Mouse (Mus musculus) left cerebral cortex, adult 2 months (tissue): ENCODE data around the gene Dld. TPM values are rescaled to one million over a fixed set of nuclear protein-coding genes. Genes with fewer than 3 reads are reported as not detected.

Experiments
- DNase-seq, 2 experiments: peaks; one replicate each; pipeline ENCODE4 v3.0.0; 2021 to 2022; ENCODE audit warnings: low spot score in 2 of 2, mixed read lengths in 1 of 2; ENCODE audit errors: extremely low spot score in 1 of 2
- H3K27ac ChIP-seq: fragments of 200-600 bp; 2 replicates; pipeline ENCODE4 v1.8.1; 2022
- H3K4me3 ChIP-seq: fragments of 200-600 bp; 2 replicates; pipeline ENCODE4 v1.8.1; 2022
- CTCF ChIP-seq: fragments of 200-600 bp; IDR thresholded peaks from 2 replicates; pipeline ENCODE4 v1.8.1; 2022; ENCODE audit warnings: antibody characterized with exemption, mild to moderate bottlenecking, moderate library complexity
- intact Hi-C: fragments of 180-260 bp; cut with DNase I; formaldehyde crosslinking; loops from one replicate; pipeline ENCODE4 v1.15.1; 2025
- total RNA-seq, 2 experiments: library from RNA; stranded (reverse); gene quantifications; 2 replicates each; pipeline ENCODE4 v1.2.3; 2021

The Dld gene
- total RNA-seq, 2 experiments from 2014 or later = 96.5 to 112 TPM

- Histone ChIP-seq H3K4me3 (no peak overlapping the region), H3K27ac (no peak overlapping the region)
- intact Hi-C loops = loop anchor here (5.0 kb wide), 1 partner anchor 128 kb away; no protein-coding TSS in a partner anchor
- TF ChIP-seq CTCF = no peak
- DNase-seq = no peak
Measured at GRCm38 (mm10) chr12:31300276-31300675, 51.0 kb downstream of the Dld start.

- intact Hi-C loops = loop anchor here (5.0 kb wide), 1 partner anchor 127 kb away; no protein-coding TSS in a partner anchor
- TF ChIP-seq CTCF = no peak
- no peak overlapping the region for H3K27ac ChIP-seq
Measured at GRCm38 (mm10) chr12:31299676-31300197, 51.5 kb downstream of the Dld start.

DNA sequence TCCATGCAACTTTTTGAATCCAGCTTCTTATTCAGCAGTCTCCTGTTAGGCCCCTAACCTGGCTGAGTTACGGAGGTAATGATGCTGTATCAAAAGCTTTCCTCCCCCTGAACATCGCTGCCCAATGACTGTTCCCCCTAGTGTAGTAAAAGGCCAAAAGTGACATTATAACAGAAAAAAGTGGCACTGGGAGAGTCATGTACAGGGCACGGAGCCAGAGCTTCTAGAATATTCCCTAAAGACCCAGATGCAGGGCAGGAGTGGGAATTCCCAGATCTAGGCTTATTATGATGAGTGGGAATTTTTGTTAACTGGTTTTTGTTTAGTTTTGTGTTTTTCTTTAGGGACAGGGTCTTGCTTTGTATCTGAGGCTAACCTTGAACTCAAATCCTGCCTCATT, 52.1 kb downstream of the Dld start:
- no peak for DNase-seq

More at GRCm38 (mm10) chr12:31299676-31300197, 51.5 kb downstream of the Dld start:
- H3K4me3 ChIP-seq = no peak overlapping the region
- DNase-seq = no peak

GRCm38 (mm10) chr12:31298530-31298929, 52.7 kb downstream of the Dld start:
- no peak for TF ChIP-seq CTCF
- Histone ChIP-seq H3K27ac (no peak overlapping the region), H3K4me3 (no peak overlapping the region)
- DNase-seq = no peak
- intact Hi-C loops = no loop called here

More for the DNA sequence above, 52.1 kb downstream of the Dld start:
- no peak for TF ChIP-seq CTCF
- Histone ChIP-seq H3K4me3 (no peak overlapping the region), H3K27ac (no peak overlapping the region)
- intact Hi-C loops = no loop called here

DNA sequence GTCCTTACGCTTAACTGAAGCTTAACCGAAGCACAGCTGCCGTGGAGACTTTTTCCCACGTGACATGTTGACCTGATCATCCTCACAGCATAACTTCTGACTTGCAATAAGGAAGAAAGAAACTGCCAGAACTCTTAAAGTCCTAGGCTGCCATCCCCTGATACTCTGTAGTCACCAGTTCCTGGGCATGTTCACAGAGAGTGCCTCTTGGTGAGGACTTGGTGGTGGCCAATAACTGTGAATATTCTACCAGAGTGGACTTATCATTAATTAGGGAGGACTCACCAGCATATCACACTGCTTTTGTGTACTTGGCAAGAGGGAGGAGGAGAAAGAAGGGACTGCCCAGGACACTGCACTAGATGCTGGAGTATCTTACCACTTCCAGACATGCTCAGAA, 53.1 kb downstream of the Dld start:
- Histone ChIP-seq H3K4me3 (no peak overlapping the region), H3K27ac (no peak overlapping the region)
- TF ChIP-seq CTCF = no peak
- no peak for DNase-seq
- intact Hi-C loops = no loop called here

DNA sequence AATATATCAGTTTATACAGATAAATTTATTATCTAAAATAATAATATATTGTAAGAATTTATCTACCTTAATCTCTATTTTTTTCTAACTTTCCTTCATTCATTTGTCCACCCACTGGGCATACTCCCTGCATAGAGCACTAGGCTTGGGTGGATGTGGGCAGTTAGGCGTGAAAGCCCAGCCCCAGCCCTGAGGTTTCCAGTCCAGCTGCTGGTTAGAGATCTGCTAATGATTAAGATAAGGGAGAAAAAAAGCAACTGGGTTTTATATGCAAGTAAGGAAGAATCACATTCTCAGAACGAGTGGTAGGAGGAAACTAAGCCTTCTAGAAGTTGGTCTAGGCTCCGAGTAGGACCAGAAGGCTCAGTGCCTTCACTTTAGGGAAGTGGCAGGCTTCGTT, 55.2 kb downstream of the Dld start:
- DNase-seq = no peak
- intact Hi-C loops = no loop called here
- no peak for TF ChIP-seq CTCF
- Histone ChIP-seq H3K27ac (no peak overlapping the region), H3K4me3 (no peak overlapping the region)

GRCm38 (mm10) chr12:31295505-31295904, 55.7 kb downstream of the Dld start:
- no peak for DNase-seq
- Histone ChIP-seq H3K4me3 (no peak overlapping the region), H3K27ac (no peak overlapping the region)
- intact Hi-C loops = no loop called here
- TF ChIP-seq CTCF = no peak

- DNase-seq = no peak
- intact Hi-C loops = no loop called here
- TF ChIP-seq CTCF = no peak
- H3K4me3 ChIP-seq = no peak overlapping the region
- H3K27ac ChIP-seq = no peak overlapping the region
Measured at GRCm38 (mm10) chr12:31294996-31295395, 56.3 kb downstream of the Dld start.

DNA sequence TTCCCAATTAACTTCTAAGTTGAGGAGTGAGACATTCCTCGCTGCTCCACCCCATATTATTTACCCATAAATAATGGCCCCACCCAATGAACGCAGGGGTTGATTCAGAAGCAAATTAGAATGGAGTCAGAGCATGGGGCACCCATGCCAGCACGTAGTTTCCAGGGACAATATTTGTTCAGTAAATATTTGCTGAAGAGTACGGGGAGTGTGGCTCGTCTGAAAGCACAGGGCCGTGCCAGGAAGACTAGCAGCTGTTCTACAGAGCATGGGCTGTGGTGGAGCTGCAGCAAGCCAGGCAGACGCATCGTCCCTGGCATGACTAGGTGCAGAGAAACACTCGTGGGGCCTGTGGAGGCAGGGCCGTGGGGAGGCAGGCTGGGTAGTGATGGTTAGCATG, 56.7 kb downstream of the Dld start:
- Histone ChIP-seq H3K4me3 (no peak overlapping the region), H3K27ac (no peak overlapping the region)
- no peak for DNase-seq
- intact Hi-C loops = no loop called here
- no peak for TF ChIP-seq CTCF

DNA sequence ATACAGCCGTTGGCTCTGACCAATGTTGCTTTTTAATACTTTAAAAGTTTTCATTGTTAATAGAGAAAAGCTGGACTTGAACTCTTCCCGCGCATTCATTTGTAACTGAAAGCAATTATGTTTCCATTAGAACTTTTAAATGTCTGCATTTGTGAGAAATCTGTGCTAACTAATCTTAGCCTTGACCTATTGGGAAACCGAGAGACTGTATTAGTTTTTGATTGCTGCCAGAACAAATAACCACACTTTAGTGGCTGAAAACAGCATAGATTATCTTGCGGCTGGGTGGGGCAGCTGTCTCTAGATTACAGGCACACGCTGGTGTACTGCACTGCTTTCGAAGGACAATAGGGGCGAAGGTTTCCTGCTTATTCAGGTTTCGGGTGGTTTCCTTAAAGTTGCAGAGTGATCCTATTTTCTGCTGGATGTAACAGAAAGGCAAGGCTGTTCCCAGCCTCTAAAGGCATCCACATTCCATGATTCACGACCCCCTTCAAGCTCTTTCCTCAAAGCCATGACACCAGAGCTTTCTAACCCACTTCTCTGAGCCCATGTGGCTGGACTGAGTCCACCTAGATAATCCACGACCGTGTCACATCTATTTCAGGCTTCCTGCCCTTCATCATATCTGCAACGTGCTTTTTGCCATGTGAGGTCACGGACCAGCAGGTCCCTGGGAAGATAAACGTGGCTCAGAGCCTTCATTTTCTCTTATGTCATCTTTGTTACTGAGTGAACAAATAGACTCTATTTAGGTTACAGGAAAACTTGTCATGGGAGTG, 57.7 kb downstream of the Dld start:
- no peak overlapping the region for H3K27ac ChIP-seq
- no peak for DNase-seq
- no peak overlapping the region for H3K4me3 ChIP-seq
- no peak for TF ChIP-seq CTCF
- intact Hi-C loops = no loop called here

- DNase-seq = no peak
- no peak for TF ChIP-seq CTCF
- Histone ChIP-seq H3K4me3 (no peak overlapping the region), H3K27ac (no peak overlapping the region)
- intact Hi-C loops = no loop called here
Measured at GRCm38 (mm10) chr12:31290951-31291350, 60.3 kb downstream of the Dld start.

GRCm38 (mm10) chr12:31289046-31289445, 62.2 kb downstream of the Dld start:
- intact Hi-C loops = no loop called here
- no peak overlapping the region for H3K27ac ChIP-seq
- no peak for TF ChIP-seq CTCF
- DNase-seq = no peak
- no peak overlapping the region for H3K4me3 ChIP-seq
